Mouse (Mus musculus) liver, embryonic 14.5 days (tissue): ENCODE measurements around the gene Srf. TPM values are rescaled to one million over a fixed set of nuclear protein-coding genes. Genes with fewer than 3 reads are reported as not detected.

Source experiments
- ATAC-seq: fragments of 200-750 bp; cut with Nextera tagmentation; 2 replicates; pipeline ENCODE4 v1.8.0; 2017; ENCODE audit warnings: moderate number of reproducible peaks, mild to moderate bottlenecking, moderate library complexity; ENCODE audit not compliant: insufficient read depth
- DNase-seq, 3 experiments: peaks; one replicate each; pipeline ENCODE4 v3.0.0-alpha.2; 2012 to 2013; ENCODE audit warnings: low read depth in 3 of 3, low spot score in 3 of 3
- H3K27ac ChIP-seq: fragments of 300-500 bp; sonication (generic); 2 replicates; pipeline ENCODE4 v1.5.1; 2014; ENCODE audit warnings: moderate library complexity, mild to moderate bottlenecking, control low read depth, inconsistent platforms
- H3K27me3 ChIP-seq: fragments of 300-500 bp; sonication (generic); 2 replicates; pipeline ENCODE4 v1.6.1; 2014; ENCODE audit warnings: mild to moderate bottlenecking, low read length, moderate library complexity; ENCODE audit not compliant: control insufficient read depth, insufficient read depth
- H3K36me3 ChIP-seq: fragments of 300-500 bp; sonication (generic); replicated peaks from 2 replicates; pipeline ENCODE4 v1.6.1; 2014; ENCODE audit warnings: low read depth; ENCODE audit not compliant: control insufficient read depth, insufficient read depth
- H3K4me1 ChIP-seq, 2 experiments: fragments of 200-500 bp in 1 of 2; fragments of 300-500 bp in 1 of 2; sonication (generic) in 1 of 2; replicated peaks; 2 replicates each; pipeline ENCODE4 v1.6.1; 2012 to 2014; ENCODE audit warnings: antibody characterized with exemption in 1 of 2, inconsistent platforms in 1 of 2, low read length in 1 of 2; ENCODE audit not compliant: control insufficient read depth in 2 of 2, insufficient read depth in 2 of 2
- H3K4me2 ChIP-seq: fragments of 300-500 bp; sonication (generic); 2 replicates; pipeline ENCODE4 v1.6.1; 2014; ENCODE audit warnings: low read depth, mild to moderate bottlenecking, control low read depth, moderate library complexity
- H3K4me3 ChIP-seq, 2 experiments: fragments of 200-500 bp in 1 of 2; fragments of 300-500 bp in 1 of 2; sonication (generic) in 1 of 2; 2 replicates each; pipeline ENCODE4 v1.5.1; 2012 to 2014; ENCODE audit warnings: low read depth in 2 of 2, low read length in 2 of 2, mild to moderate bottlenecking in 2 of 2, control low read depth in 1 of 2, inconsistent platforms in 1 of 2, moderate library complexity in 1 of 2; ENCODE audit not compliant: insufficient read depth in 1 of 2
- H3K9ac ChIP-seq: fragments of 300-500 bp; sonication (generic); replicated peaks from 2 replicates; pipeline ENCODE4 v1.6.1; 2014; ENCODE audit warnings: mild to moderate bottlenecking, control low read depth, moderate library complexity
- H3K9me3 ChIP-seq: fragments of 300-500 bp; sonication (generic); 2 replicates; pipeline ENCODE4 v1.6.1; 2016; ENCODE audit warnings: low read length, mixed read lengths; ENCODE audit not compliant: control insufficient read depth
- CTCF ChIP-seq: IDR thresholded peaks from 2 replicates; pipeline ENCODE4 v1.5.1; 2016; ENCODE audit warnings: antibody characterized with exemption, low read depth, control low read depth
- EP300 ChIP-seq: IDR thresholded peaks from 2 replicates; pipeline ENCODE4 v1.6.1; 2016; ENCODE audit warnings: antibody characterized with exemption, low read depth
- WGBS: fragments of 180-500 bp; shearing (Covaris S2); extraction: QIAGEN DNeasy Blood & Tissue Kit; methylation state at CpG from one replicate; pipeline ENCODE4 v1.1.7; 2014; ENCODE audit not compliant: insufficient replicate concordance; 5-methylcytosine and 5-hydroxymethylcytosine counted together
- polyA plus RNA-seq, 2 experiments: library from polyadenylated mRNA; depleted of rRNA in 1 of 2; stranded (reverse) in 1 of 2; unstranded in 1 of 2; fragments of >200 nt; fragmentation: Nextera tagmentation in 1 of 2; extraction: Ambion mirVana in 1 of 2; gene quantifications; 2 replicates each; pipeline versions ENCODE4 v1.2.1 to v1.2.3; 2012 to 2014

Gene Srf
- polyA plus RNA-seq, 2 experiments = 2.5 to 16.0 TPM

GRCm38 (mm10) chr17:46586327-46586726, 30.4 kb upstream of the Srf start:
- DNase-seq (no peak), ATAC-seq (no peak)
- Histone ChIP-seq H3K4me1 (peaks cover 0 to 5% of the 10 kb centered on the region in 2 experiments; a peak in 2 of 4 replicates), H3K9ac (no peak overlapping the region), H3K27me3 (no peaks in the 10 kb centered on the region), H3K4me3 (no peak overlapping the region), H3K36me3 (no peaks in the 10 kb centered on the region), H3K27ac (no peak overlapping the region), H3K9me3 (no peaks in the 10 kb centered on the region), H3K4me2 (no peak overlapping the region)
- TF ChIP-seq EP300 = no peak
- no peak for TF ChIP-seq CTCF
- WGBS = 58% methylated on average over 8 of the region's 8 CpGs

- ATAC-seq (no peak), DNase-seq (no peak)
- Histone ChIP-seq H3K36me3 (no peaks in the 10 kb centered on the region), H3K27me3 (no peaks in the 10 kb centered on the region), H3K9me3 (no peaks in the 10 kb centered on the region), H3K9ac (no peak overlapping the region), H3K4me1 (no peaks in the 10 kb centered on the region), H3K4me3 (no peak overlapping the region), H3K27ac (no peak overlapping the region), H3K4me2 (no peak overlapping the region)
- 65% methylated on average over 5 of the region's 5 CpGs for WGBS
- TF ChIP-seq EP300 (no peak), CTCF (no peak; the same call in 1 of the 2 replicates)
Measured at GRCm38 (mm10) chr17:46578650-46579049, 22.7 kb upstream of the Srf start.

GRCm38 (mm10) chr17:46576070-46576469, 20.1 kb upstream of the Srf start:
- no peaks in the 10 kb centered on the region for H3K27me3 ChIP-seq
- no peak for DNase-seq
- WGBS = 65% methylated on average over 13 of the region's 13 CpGs
- no peak overlapping the region for H3K9ac ChIP-seq
- H3K36me3 ChIP-seq = no peaks in the 10 kb centered on the region
- no peak overlapping the region for H3K4me3 ChIP-seq
- H3K9me3 ChIP-seq = no peaks in the 10 kb centered on the region
- no peak overlapping the region for H3K27ac ChIP-seq
- no peaks in the 10 kb centered on the region for H3K4me1 ChIP-seq
- no peak overlapping the region for H3K4me2 ChIP-seq
- TF ChIP-seq CTCF = peak; percentile 74
- TF ChIP-seq EP300 = no peak
- no peak for ATAC-seq

- Histone ChIP-seq H3K4me2 (no peak overlapping the region), H3K27ac (no peak overlapping the region), H3K9ac (no peak overlapping the region), H3K4me3 (no peak overlapping the region), H3K4me1 (no peaks in the 10 kb centered on the region), H3K36me3 (no peaks in the 10 kb centered on the region), H3K9me3 (no peaks in the 10 kb centered on the region), H3K27me3 (no peaks in the 10 kb centered on the region)
- TF ChIP-seq CTCF = no peak
- TF ChIP-seq EP300 = no peak
- ATAC-seq = no peak
- WGBS = 76% methylated on average over 7 of the region's 7 CpGs
- no peak for DNase-seq
Measured at GRCm38 (mm10) chr17:46574535-46574934, 18.6 kb upstream of the Srf start.

- Histone ChIP-seq H3K9me3 (no peaks in the 10 kb centered on the region), H3K4me2 (no peak overlapping the region), H3K36me3 (no peaks in the 10 kb centered on the region), H3K9ac (no peak overlapping the region), H3K4me1 (no peaks in the 10 kb centered on the region), H3K27ac (no peak overlapping the region), H3K4me3 (no peak overlapping the region), H3K27me3 (no peaks in the 10 kb centered on the region)
- DNase-seq (no peak), ATAC-seq (no peak)
- TF ChIP-seq EP300 = no peak
- TF ChIP-seq CTCF = no peak
- WGBS = 66% methylated on average over 11 of the region's 11 CpGs
Measured at GRCm38 (mm10) chr17:46571005-46571404, 15.0 kb upstream of the Srf start.
